In the genomic region with DNA sequence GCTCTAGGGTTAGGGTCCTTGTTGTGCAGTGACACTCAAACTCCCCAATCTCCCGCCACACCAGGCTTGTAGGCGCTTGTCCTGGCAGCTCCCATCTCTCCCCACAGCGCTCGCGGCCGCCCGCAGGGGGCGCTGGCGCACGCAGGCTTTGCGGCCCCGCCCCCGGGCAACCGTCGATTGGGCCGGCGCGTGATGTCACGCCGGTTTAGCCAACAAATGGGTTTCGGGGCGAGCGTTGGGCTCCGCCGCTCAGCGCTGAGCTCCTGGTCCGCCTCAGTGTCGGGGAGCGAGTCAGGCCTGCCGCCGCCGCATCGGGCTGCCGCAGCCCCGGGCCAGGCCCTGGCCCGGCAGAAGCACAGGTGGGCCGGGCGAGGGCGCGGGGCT, we compare ENCODE assay signal across 8 mouse cellular contexts. TPM values are rescaled to one million over a fixed set of nuclear protein-coding genes. Genes with fewer than 3 reads are reported as not detected.
A peak's percentile ranks its signal among the peaks of the same experiment; 100 is the strongest.
DNase-seq lines count a peak whose midpoint lies in the region; ATAC-seq and TF ChIP-seq lines count a peak whose summit lies in the region.

No protein-coding gene starts in this region.

- no peaks in the 10 kb centered on the region for H3K36me3 ChIP-seq in embryonic facial prominence, embryonic 15.5 days
- peaks cover 6% of the 10 kb centered on the region; the same call in 1 of the 2 replicates for H3K36me3 ChIP-seq in limb, embryonic 13.5 days
- no peaks in the 10 kb centered on the region for H3K36me3 ChIP-seq in midbrain, embryonic 16.5 days (ENCODE audit: control insufficient read depth, insufficient read depth, low read length)
- H3K36me3 ChIP-seq in spleen, adult 2 months (ENCODE audit: control insufficient read depth, insufficient read depth, low read length) = no peaks in the 10 kb centered on the region

- H3K4me2 ChIP-seq in embryonic facial prominence, embryonic 15.5 days (replicated peaks) = peak overlapping the region; percentile 62
- peak overlapping the region; percentile 72 for H3K4me2 ChIP-seq in limb, embryonic 13.5 days (replicated peaks)
- peak overlapping the region; percentile 49 for H3K4me2 ChIP-seq in midbrain, embryonic 16.5 days (ENCODE audit: low read length)

- H3K4me3 ChIP-seq in bone marrow macrophage, adult 2 months (ENCODE audit: insufficient read depth, low read length) = peak overlapping the region; percentile 79
- H3K4me3 ChIP-seq in embryonic facial prominence, embryonic 15.5 days (replicated peaks) = peak overlapping the region; percentile 99
- H3K4me3 ChIP-seq in limb, embryonic 13.5 days = peak overlapping the region; percentile 98
- H3K4me3 ChIP-seq in midbrain, embryonic 16.5 days (ENCODE audit: low read depth, low read length) = peak overlapping the region; percentile 69
- H3K4me3 ChIP-seq in spleen, adult 2 months (ENCODE audit: extremely low read depth, insufficient read depth, insufficient read length) = peak overlapping the region; percentile 93

- 1% methylated on average over 40 of the region's 40 CpGs for WGBS in embryonic facial prominence, embryonic 15.5 days
- WGBS in limb, embryonic 13.5 days = under 1% methylated on average over 34 of the region's 40 CpGs
- WGBS in midbrain, embryonic 16.5 days = under 1% methylated on average over 35 of the region's 40 CpGs
- under 1% methylated on average over 40 of the region's 40 CpGs for WGBS in spleen, adult 2 months

- H3K4me1 ChIP-seq in bone marrow macrophage, adult 2 months (ENCODE audit: control insufficient read depth, insufficient read depth, low read length) = peaks cover 15% of the 10 kb centered on the region
- peaks cover 15% of the 10 kb centered on the region for H3K4me1 ChIP-seq in embryonic facial prominence, embryonic 15.5 days
- H3K4me1 ChIP-seq in limb, embryonic 13.5 days = peaks cover 18% of the 10 kb centered on the region
- peaks cover 12% of the 10 kb centered on the region for H3K4me1 ChIP-seq in midbrain, embryonic 16.5 days (ENCODE audit: control insufficient read depth, insufficient read depth, low read length)
- peaks cover 2% of the 10 kb centered on the region for H3K4me1 ChIP-seq in spleen, adult 2 months (ENCODE audit: control insufficient read depth, insufficient read depth, insufficient read length)

- DNase-seq in B cell, adult 2 months = peak; percentile 98 to 99
- DNase-seq in heart, adult 9 months (ENCODE audit: low spot score in 2 of 2) = peak; percentile 91 to 95
- peak; percentile 96 for DNase-seq in kidney, adult 9 months
- peak; percentile 83 to 92 for DNase-seq in spleen, adult 2 months (ENCODE audit: low read depth in 1 of 2, low spot score in 2 of 2)

- H3K9me3 ChIP-seq in embryonic facial prominence, embryonic 15.5 days (replicated peaks) = no peaks in the 10 kb centered on the region
- H3K9me3 ChIP-seq in limb, embryonic 13.5 days = no peaks in the 10 kb centered on the region
- H3K9me3 ChIP-seq in midbrain, embryonic 16.5 days (replicated peaks; ENCODE audit: control insufficient read depth, low read length, poor library complexity, severe bottlenecking) = no peaks in the 10 kb centered on the region

- peak overlapping the region; percentile 88 for H3K9ac ChIP-seq in embryonic facial prominence, embryonic 15.5 days
- H3K9ac ChIP-seq in limb, embryonic 13.5 days = peak overlapping the region; percentile 94
- H3K9ac ChIP-seq in midbrain, embryonic 16.5 days (ENCODE audit: low read depth, low read length) = peak overlapping the region; percentile 86

- peak; percentile 57 for TF ChIP-seq CTCF in bone marrow macrophage, adult 2 months (IDR thresholded peaks at IDR 0.05; ENCODE audit: low read depth, low read length)
- TF ChIP-seq CTCF in spleen, adult 2 months (IDR thresholded peaks at IDR 0.05; ENCODE audit: extremely low read depth, insufficient read depth, insufficient read length, insufficient replicate concordance) = peak; percentile 94

- no peak for TF ChIP-seq POLR2A in bone marrow macrophage, adult 2 months (IDR thresholded peaks at IDR 0.05; ENCODE audit: borderline replicate concordance, low read depth, low read length)
- peak; percentile 63 for TF ChIP-seq POLR2A in spleen, adult 2 months (IDR thresholded peaks at IDR 0.05; ENCODE audit: low read depth, low read length)

- no peaks in the 10 kb centered on the region for H3K27me3 ChIP-seq in embryonic facial prominence, embryonic 15.5 days
- no peaks in the 10 kb centered on the region for H3K27me3 ChIP-seq in limb, embryonic 13.5 days
- H3K27me3 ChIP-seq in midbrain, embryonic 16.5 days (ENCODE audit: control insufficient read depth, insufficient read depth, low read depth, low read length) = no peaks in the 10 kb centered on the region
- no peaks in the 10 kb centered on the region for H3K27me3 ChIP-seq in spleen, adult 2 months (ENCODE audit: control insufficient read depth, insufficient read depth, low read length)

- peak overlapping the region; percentile 63 for H3K27ac ChIP-seq in bone marrow macrophage, adult 2 months (ENCODE audit: insufficient read depth, low read depth, low read length)
- peak overlapping the region; percentile 82 for H3K27ac ChIP-seq in embryonic facial prominence, embryonic 15.5 days (replicated peaks)
- H3K27ac ChIP-seq in limb, embryonic 13.5 days = peak overlapping the region; percentile 58
- H3K27ac ChIP-seq in midbrain, embryonic 16.5 days (ENCODE audit: low read length) = peak overlapping the region; percentile 90
- peak overlapping the region; percentile 81 for H3K27ac ChIP-seq in spleen, adult 2 months (ENCODE audit: insufficient read depth, low read length)

- ATAC-seq in embryonic facial prominence, embryonic 15.5 days (ENCODE audit: insufficient number of reproducible peaks, low FRiP score, low TSS enrichment, low read depth) = peak; percentile 95
- peak; percentile 94 for ATAC-seq in limb, embryonic 13.5 days (ENCODE audit: low FRiP score, low read depth)
- peak; percentile 97 for ATAC-seq in midbrain, embryonic 16.5 days

RNA-seq across cellular contexts. Expression of a gene that starts 22.1 kb away (rescaled TPM):
- 15.3 and 17.6 TPM in 2 replicates for polyA plus RNA-seq in bone marrow macrophage, adult 2 months (2012; ENCODE audit: insufficient read depth, insufficient read length, missing spikeins)
- 23.0 and 26.3 TPM in 2 replicates for polyA plus RNA-seq in embryonic facial prominence, embryonic 15.5 days (2015; fragmentation: Nextera tagmentation; extraction: Ambion mirVana)
- 25.3 and 26.6 TPM in 2 replicates for polyA plus RNA-seq in limb, embryonic 13.5 days (2015; fragmentation: Nextera tagmentation; extraction: Ambion mirVana)
- 30.0 and 32.6 TPM in 2 replicates for polyA plus RNA-seq in midbrain, embryonic 16.5 days (2015; fragmentation: Nextera tagmentation; extraction: Ambion mirVana)
- polyA plus RNA-seq in spleen, adult 2 months (2012; rRNA removed) = 9.2 and 11.3 TPM in 2 replicates

RNA-seq across cellular contexts. Expression of a gene that starts 54.1 kb away (rescaled TPM):
- 17.0 and 22.7 TPM in 2 replicates for polyA plus RNA-seq in bone marrow macrophage, adult 2 months (2012; ENCODE audit: insufficient read depth, insufficient read length, missing spikeins)
- 37.5 and 38.4 TPM in 2 replicates for polyA plus RNA-seq in embryonic facial prominence, embryonic 15.5 days (2015; fragmentation: Nextera tagmentation; extraction: Ambion mirVana)
- 47.2 and 48.4 TPM in 2 replicates for polyA plus RNA-seq in limb, embryonic 13.5 days (2015; fragmentation: Nextera tagmentation; extraction: Ambion mirVana)
- polyA plus RNA-seq in midbrain, embryonic 16.5 days (2015; fragmentation: Nextera tagmentation; extraction: Ambion mirVana) = 3.8 and 4.4 TPM in 2 replicates
- polyA plus RNA-seq in spleen, adult 2 months (2012; rRNA removed) = 2.4 and 3.2 TPM in 2 replicates

Comparison
In these comparisons a context has a peak if more than half of its experiments do, and no peak if none do; other contexts are left out.
1. Peak in every context shown above with its lines: DNase-seq, ATAC-seq, H3K4me3 ChIP-seq and H3K27ac ChIP-seq.